Mouse (Mus musculus) forebrain, embryonic 12.5 days (tissue): ENCODE data around the gene Lum. TPM values are rescaled to one million over a fixed set of nuclear protein-coding genes. Genes with fewer than 3 reads are reported as not detected.

Source experiments
- ATAC-seq: fragments of 200-750 bp; cut with Nextera tagmentation; 2 replicates; pipeline ENCODE4 v1.8.0; 2017; ENCODE audit warnings: moderate TSS enrichment; ENCODE audit not compliant: low FRiP score
- H3K27ac ChIP-seq: fragments of 300-500 bp; sonication (generic); 2 replicates; pipeline ENCODE4 v1.5.1; 2016; ENCODE audit warnings: mild to moderate bottlenecking
- H3K27me3 ChIP-seq: fragments of 300-500 bp; sonication (generic); 2 replicates; pipeline ENCODE4 v1.6.1; 2016; ENCODE audit warnings: mild to moderate bottlenecking
- H3K36me3 ChIP-seq: fragments of 300-500 bp; sonication (generic); replicated peaks from 2 replicates; pipeline ENCODE4 v1.6.1; 2016; ENCODE audit warnings: mild to moderate bottlenecking
- H3K4me1 ChIP-seq: fragments of 300-500 bp; sonication (generic); 2 replicates; pipeline ENCODE4 v1.6.1; 2016
- H3K4me2 ChIP-seq: fragments of 300-500 bp; sonication (generic); 2 replicates; pipeline ENCODE4 v1.6.1; 2016; ENCODE audit warnings: mild to moderate bottlenecking, moderate library complexity
- H3K4me3 ChIP-seq: fragments of 300-500 bp; sonication (generic); replicated peaks from 2 replicates; pipeline ENCODE4 v1.5.1; 2016; ENCODE audit warnings: mild to moderate bottlenecking
- H3K9ac ChIP-seq: fragments of 300-500 bp; sonication (generic); 2 replicates; pipeline ENCODE4 v1.6.1; 2016; ENCODE audit warnings: mild to moderate bottlenecking
- H3K9me3 ChIP-seq: fragments of 300-500 bp; sonication (generic); 2 replicates; pipeline ENCODE4 v1.6.1; 2016
- WGBS: fragments of 180-500 bp; shearing (Covaris S2); methylation state at CpG from one replicate; pipeline ENCODE4 v1.1.7; 2016; 5-methylcytosine and 5-hydroxymethylcytosine counted together
- polyA plus RNA-seq: library from polyadenylated mRNA; unstranded; fragments of >200 nt; fragmentation: Nextera tagmentation; extraction: Ambion mirVana; gene quantifications from 2 replicates; pipeline ENCODE4 v1.2.1, GENCODE M21; 2016

The Lum gene
- 70.1 and 90.3 TPM in 2 replicates for polyA plus RNA-seq

DNA sequence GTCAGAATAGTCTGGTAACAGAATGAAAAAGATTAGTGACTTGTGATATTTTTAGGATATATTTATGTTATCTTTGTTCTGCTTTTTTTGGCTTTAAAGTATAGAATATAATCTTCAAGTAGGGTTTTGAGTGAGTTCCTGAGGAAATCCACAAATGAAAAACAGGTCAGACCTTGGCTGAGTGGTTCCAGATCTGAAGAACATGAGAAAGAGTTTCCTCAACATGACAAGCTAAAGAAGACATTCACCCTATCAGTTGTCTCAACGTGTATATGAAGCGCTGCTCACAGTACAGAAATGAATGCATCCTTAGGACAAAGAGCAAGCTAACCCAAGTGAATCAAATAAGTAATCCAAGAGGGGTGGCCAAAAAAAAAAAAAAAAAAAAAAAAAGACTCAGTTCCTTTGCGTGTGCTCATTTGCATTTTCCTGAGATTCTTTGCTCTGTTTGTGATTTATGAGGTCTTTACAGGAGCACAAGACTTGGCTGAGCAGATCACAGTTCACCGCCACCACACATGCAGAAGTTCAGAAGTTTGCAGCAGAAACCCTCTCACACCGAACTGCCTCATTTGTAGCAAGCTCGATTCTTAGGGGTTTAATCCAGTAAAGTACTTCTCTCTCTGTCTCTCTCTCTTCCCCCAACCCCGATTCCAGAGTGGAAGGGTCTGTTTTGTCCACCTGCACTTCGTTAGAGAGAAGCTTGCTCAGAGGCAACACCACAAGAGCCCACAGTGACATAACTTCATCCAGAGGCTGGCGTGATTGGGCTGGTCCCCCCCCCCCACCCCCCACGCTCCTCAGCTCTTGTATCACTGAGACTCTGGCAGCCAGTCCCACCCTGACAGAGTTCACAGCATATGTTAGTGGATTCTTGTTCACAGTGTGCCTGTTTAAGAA, at the start of gene Lum:
Gene Lum, plus strand, starts transcription at position 172 of the 900 bp plus-strand sequence.
- Histone ChIP-seq H3K9ac (no peak within 1 kb of the TSS), H3K27me3 (no peaks in the 10 kb centered on the region), H3K4me2 (no peak within 1 kb of the TSS), H3K4me3 (no peak within 1 kb of the TSS), H3K9me3 (no peaks in the 10 kb centered on the region), H3K4me1 (no peaks in the 10 kb centered on the region), H3K36me3 (no peaks in the 10 kb centered on the region), H3K27ac (no peak within 1 kb of the TSS)
- ATAC-seq, result no peak; the same call in 1 of the 2 replicates
- 50% methylated on average over 10 of the region's 10 CpGs for WGBS

DNA sequence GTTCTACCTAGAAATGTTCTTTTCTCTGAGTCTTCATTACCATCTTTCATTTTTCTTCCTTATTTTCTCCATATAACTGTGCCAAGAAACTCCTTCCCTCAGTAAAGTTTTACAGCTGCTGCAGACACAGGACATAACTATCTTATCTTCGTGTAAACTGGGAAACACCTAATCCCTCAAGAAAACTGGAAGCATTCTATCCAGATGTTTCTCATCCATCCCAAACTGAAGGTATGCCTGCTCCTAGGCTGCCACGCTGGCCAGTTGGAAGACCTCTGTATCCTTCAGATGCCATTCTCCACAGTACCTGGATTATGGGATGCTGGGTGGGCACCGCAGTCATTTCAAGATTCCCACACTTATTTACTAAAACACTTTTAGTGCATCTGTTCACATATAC, 41.6 kb upstream of the Lum start:
- no peaks in the 10 kb centered on the region for H3K4me1 ChIP-seq
- H3K4me3 ChIP-seq, result no peak overlapping the region
- no peaks in the 10 kb centered on the region for H3K27me3 ChIP-seq
- no peak for ATAC-seq
- no peak overlapping the region for H3K9ac ChIP-seq
- H3K36me3 ChIP-seq, result no peaks in the 10 kb centered on the region
- H3K9me3 ChIP-seq, result no peaks in the 10 kb centered on the region
- 86% methylated on average over 3 of the region's 3 CpGs for WGBS
- no peak overlapping the region for H3K27ac ChIP-seq
- H3K4me2 ChIP-seq, result no peak overlapping the region

DNA sequence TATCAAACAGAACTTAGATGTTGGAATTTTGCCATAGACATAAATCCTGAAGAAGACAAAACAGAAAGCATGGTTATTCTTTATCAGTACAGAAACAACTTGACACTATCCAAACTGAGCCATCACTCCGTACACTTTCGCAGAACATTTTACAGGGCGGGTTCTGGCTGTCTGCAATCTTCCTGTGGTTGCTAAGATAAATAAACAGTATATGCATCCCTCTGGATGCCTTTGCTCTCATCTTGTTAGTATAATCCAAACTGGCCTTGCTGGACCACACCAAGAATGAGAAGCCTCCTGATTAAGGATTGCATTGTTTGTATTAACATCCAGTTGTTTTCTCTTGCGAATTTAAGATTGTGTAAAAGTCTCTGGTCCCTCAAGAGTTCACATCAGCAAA, 29.2 kb upstream of the Lum start:
- no peaks in the 10 kb centered on the region for H3K36me3 ChIP-seq
- H3K27ac ChIP-seq, result no peak overlapping the region
- H3K27me3 ChIP-seq, result no peaks in the 10 kb centered on the region
- H3K4me1 ChIP-seq, result no peaks in the 10 kb centered on the region
- WGBS, result 86% methylated on average over 4 of the region's 4 CpGs
- H3K9me3 ChIP-seq, result no peaks in the 10 kb centered on the region
- H3K4me2 ChIP-seq, result no peak overlapping the region
- no peak overlapping the region for H3K9ac ChIP-seq
- no peak overlapping the region for H3K4me3 ChIP-seq
- no peak for ATAC-seq

DNA sequence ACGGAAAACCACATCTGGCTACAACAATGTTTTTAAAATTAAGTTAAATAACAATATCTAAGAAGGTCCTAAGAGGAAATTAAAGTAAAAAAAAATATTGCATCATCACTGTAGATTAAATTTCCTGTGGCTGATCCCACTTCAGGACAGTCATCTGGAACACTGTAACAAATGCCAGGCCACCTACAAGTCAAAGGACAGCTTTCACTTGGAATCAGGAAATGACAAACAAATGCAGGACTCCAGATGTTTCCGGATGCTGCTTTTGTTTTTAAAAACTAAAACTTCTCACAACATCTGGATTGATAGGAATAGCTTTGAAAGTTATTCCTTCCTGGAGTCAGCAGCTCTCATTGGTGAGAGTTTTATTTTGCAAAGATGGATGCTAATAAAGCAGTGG, 28.0 kb upstream of the Lum start:
- no peak for ATAC-seq
- Histone ChIP-seq H3K27me3 (no peaks in the 10 kb centered on the region), H3K4me1 (no peaks in the 10 kb centered on the region), H3K9ac (no peak overlapping the region), H3K27ac (no peak overlapping the region), H3K9me3 (no peaks in the 10 kb centered on the region), H3K4me2 (no peak overlapping the region), H3K36me3 (no peaks in the 10 kb centered on the region), H3K4me3 (no peak overlapping the region)
- 83% methylated on average over 2 of the region's 2 CpGs for WGBS

DNA sequence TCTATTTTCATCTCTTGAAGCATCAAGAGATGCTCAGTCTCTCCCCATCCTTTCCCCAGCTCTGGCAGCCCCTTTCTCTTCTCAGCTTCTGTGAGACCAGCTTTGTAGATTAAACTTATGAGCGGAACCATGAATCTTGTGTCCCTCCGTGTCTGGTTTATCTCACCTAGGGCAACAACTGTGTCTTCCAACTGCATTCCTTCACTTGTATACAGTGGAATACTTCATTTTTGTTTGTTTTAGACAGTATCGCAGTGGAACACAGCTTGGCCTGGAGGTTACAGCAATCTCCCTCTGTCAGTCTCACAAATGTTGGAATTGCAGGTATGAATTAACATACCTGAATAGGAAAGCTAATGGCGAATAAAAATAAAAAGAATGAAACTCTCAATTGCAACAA, 26.7 kb upstream of the Lum start:
- Histone ChIP-seq H3K4me1 (no peaks in the 10 kb centered on the region), H3K4me2 (no peak overlapping the region), H3K9me3 (no peaks in the 10 kb centered on the region), H3K36me3 (no peaks in the 10 kb centered on the region), H3K27me3 (no peaks in the 10 kb centered on the region), H3K27ac (no peak overlapping the region), H3K4me3 (no peak overlapping the region), H3K9ac (no peak overlapping the region)
- no peak for ATAC-seq
- WGBS, result 91% methylated on average over 4 of the region's 4 CpGs

DNA sequence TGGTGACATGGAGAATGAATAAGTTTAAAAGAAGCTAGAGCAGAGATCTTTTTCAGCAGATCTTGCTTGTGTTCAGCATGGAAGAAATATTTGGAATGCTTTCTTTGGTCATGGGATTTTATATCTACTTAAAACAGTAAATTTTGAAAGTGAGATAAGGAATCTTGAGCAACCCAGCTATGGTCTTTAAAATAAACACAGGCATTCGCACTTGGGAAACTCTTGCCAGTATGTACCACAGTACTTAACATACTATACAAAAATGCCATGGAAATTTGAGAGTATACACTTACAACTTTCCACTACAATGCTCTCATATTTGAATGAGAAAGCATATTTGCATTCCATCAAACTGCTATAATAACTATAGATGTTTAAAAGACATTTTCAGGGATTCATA, 17.2 kb upstream of the Lum start:
- Histone ChIP-seq H3K36me3 (no peaks in the 10 kb centered on the region), H3K4me1 (no peaks in the 10 kb centered on the region), H3K4me3 (no peak overlapping the region), H3K27me3 (no peaks in the 10 kb centered on the region), H3K9ac (no peak overlapping the region), H3K27ac (no peak overlapping the region), H3K4me2 (no peak overlapping the region), H3K9me3 (no peaks in the 10 kb centered on the region)
- no peak for ATAC-seq
- 81% methylated on average over 1 of the region's 1 CpGs for WGBS

DNA sequence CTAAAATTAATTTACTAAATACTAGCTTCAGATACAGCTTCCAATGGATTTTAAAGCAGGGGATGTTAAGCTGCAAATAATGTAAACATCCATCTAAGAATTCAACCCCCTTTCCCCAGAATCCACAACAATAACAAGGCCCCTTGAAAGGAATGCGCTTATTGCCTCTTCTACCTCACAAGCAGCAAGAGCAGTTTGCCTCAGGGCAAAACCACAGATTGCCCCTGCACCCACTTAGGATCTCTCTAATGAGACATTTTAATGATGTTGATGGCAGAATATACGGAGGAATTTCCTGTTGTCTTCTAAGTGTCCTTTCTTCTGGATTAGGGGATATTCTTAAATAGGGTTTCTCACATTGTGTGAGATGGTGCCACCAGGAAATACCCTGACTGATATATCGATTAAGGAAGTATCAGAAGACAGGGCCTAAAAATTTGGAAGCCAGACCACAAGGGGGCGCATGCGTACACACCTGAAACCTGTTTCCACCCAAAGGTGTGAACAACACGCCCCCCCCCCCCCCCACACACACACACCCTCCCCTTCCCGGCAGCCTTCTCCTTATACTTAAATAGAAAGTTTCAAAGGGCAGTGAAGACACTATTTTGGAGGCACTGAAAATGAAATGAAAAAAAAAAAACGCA, 2.7 kb downstream of the Lum start:
- Histone ChIP-seq H3K4me3 (no peak overlapping the region), H3K36me3 (no peaks in the 10 kb centered on the region), H3K4me1 (no peaks in the 10 kb centered on the region), H3K9ac (no peak overlapping the region), H3K27me3 (no peaks in the 10 kb centered on the region), H3K4me2 (no peak overlapping the region), H3K9me3 (no peaks in the 10 kb centered on the region), H3K27ac (no peak overlapping the region)
- no peak for ATAC-seq
- 54% methylated on average over 8 of the region's 8 CpGs for WGBS

DNA sequence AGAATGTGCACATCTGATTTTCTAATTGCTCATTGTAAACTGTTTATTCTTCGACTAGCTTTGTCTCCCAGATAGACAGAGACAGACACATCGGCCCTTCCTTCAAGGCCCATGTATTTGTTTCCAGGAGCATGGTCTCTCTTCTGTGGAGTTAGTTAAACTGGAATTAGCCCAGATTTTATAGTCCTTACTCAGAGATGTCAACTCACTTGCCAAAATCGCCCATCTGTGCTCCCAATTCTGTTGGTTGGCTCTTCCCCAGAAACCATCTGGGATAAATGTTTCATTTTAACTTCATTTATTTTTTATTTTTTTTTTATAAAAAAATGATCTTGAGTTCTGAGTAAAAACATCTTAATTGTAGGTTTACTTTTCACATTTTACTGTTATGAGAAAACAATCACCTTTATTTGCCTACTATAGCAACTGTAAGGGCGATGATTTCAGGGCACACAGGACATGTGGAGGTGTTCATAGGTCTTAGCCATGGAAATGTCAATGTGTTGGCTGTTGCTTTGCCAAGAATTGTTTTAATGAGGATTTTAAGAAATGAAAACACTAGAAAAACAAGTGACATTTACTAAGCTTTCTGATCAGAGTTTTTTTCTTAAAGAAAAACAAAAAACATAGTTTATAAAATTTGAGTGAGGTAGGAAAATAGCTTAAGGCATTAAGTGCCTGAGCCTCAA, 17.8 kb downstream of the Lum start:
- no peak overlapping the region for H3K9ac ChIP-seq
- H3K4me1 ChIP-seq, result no peaks in the 10 kb centered on the region
- H3K27ac ChIP-seq, result no peak overlapping the region
- ATAC-seq, result no peak
- H3K4me3 ChIP-seq, result no peak overlapping the region
- H3K9me3 ChIP-seq, result no peaks in the 10 kb centered on the region
- H3K4me2 ChIP-seq, result no peak overlapping the region
- H3K27me3 ChIP-seq, result no peaks in the 10 kb centered on the region
- WGBS, result 93% methylated on average over 4 of the region's 4 CpGs
- H3K36me3 ChIP-seq, result no peaks in the 10 kb centered on the region

DNA sequence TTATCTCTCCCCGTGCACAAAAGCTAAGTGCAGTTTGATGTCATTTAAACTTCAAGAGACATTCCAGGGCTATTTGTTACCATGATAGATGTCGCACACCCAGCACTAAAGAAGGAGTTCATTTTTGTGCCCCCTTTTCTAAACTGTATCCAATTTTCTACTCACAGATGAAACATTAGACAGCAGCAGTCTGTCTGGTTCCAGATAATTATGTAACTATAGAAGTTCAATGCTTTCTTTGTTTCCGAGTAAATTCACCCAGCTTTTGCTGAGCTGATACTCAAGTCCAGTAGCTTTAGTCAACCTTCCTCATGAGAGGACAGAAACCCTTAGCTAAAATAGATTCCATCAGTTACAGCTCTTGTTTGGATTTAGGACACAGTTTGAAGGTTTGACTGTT, 19.2 kb downstream of the Lum start:
- Histone ChIP-seq H3K36me3 (no peaks in the 10 kb centered on the region), H3K9ac (no peak overlapping the region), H3K4me1 (no peaks in the 10 kb centered on the region), H3K4me2 (no peak overlapping the region), H3K27ac (no peak overlapping the region), H3K9me3 (no peaks in the 10 kb centered on the region), H3K4me3 (no peak overlapping the region), H3K27me3 (no peaks in the 10 kb centered on the region)
- WGBS, result 69% methylated on average over 3 of the region's 3 CpGs
- no peak for ATAC-seq

DNA sequence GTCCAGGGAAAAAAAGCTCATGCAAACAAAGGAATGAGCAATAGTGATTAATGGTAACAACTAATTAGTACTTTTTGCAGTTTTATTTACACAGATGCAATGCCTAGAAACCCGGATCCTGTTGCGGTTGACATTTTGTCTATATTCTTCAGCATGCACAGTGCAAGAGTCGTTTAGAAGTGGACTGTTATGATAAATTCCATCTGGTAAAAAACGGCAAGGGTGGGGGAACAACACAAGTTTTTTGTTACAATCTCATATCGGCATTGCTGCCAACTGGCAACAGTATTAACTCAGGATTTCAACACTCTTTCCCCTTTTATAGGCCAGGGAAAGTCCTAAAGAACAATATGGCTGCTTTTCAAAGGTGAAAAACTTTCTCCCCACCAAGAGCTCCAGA, 22.2 kb downstream of the Lum start:
- Histone ChIP-seq H3K27me3 (no peaks in the 10 kb centered on the region), H3K36me3 (no peaks in the 10 kb centered on the region), H3K4me2 (no peak overlapping the region), H3K9ac (no peak overlapping the region), H3K9me3 (no peaks in the 10 kb centered on the region), H3K27ac (no peak overlapping the region), H3K4me3 (no peak overlapping the region), H3K4me1 (no peaks in the 10 kb centered on the region)
- WGBS, result 85% methylated on average over 5 of the region's 5 CpGs
- ATAC-seq, result no peak

DNA sequence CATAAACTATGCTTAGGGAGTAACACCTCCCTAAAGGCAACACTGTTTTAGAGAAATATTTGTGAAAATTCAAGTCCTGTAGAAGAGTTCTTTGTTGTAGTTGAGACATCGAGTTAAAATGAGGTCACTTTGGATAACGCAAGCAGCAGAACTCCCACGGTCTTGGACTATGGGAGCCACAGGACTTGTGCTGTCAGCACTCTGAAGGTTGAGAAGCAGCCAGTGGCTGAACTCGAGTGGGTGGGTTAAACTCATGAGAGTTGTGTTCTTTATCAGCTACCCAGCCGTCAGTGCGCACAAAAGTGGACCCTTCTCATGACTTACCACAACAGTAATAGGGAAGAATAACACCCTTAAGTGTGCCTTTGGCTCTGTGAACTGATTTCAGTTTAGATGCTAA, 24.6 kb downstream of the Lum start:
- Histone ChIP-seq H3K27me3 (no peaks in the 10 kb centered on the region), H3K27ac (no peak overlapping the region), H3K4me3 (no peak overlapping the region), H3K4me2 (no peak overlapping the region), H3K9me3 (no peaks in the 10 kb centered on the region), H3K9ac (no peak overlapping the region), H3K4me1 (no peaks in the 10 kb centered on the region), H3K36me3 (no peaks in the 10 kb centered on the region)
- ATAC-seq, result no peak
- 86% methylated on average over 6 of the region's 6 CpGs for WGBS

DNA sequence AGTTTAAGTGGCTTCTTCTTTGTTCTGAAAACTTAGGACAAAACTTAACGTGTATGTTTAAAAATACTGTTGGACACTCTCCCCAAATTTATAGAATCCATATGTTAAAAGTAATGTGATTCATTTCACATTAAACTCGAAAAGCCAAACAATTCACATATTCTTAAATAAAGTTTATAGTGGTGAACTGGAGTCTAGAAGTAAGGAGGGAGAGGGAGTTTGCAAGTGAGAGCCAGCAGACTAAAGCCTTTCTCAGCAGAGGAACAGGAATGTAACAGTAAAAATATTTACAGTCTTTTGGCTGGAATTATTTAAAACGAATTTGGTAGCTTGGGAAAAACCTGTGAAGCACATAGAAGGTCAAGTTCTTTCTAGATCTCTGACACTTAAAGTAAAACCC, 26.1 kb downstream of the Lum start:
- ATAC-seq, result no peak
- Histone ChIP-seq H3K4me3 (no peak overlapping the region), H3K27ac (no peak overlapping the region), H3K4me1 (no peaks in the 10 kb centered on the region), H3K9me3 (no peaks in the 10 kb centered on the region), H3K4me2 (no peak overlapping the region), H3K27me3 (no peaks in the 10 kb centered on the region), H3K9ac (no peak overlapping the region), H3K36me3 (no peaks in the 10 kb centered on the region)
- WGBS, result 62% methylated on average over 3 of the region's 3 CpGs
